Mouse (Mus musculus) spleen, adult 18-20 months (tissue): ENCODE data around the gene 2310079G19Rik.

Experiments
- DNase-seq, 2 experiments: peaks; one replicate each; pipeline ENCODE4 v3.0.0; 2022; ENCODE audit warnings: mixed read lengths in 2 of 2

2310079G19Rik gene

GRCm38 (mm10) chr16:88627566-88627965 lies at the start of gene 2310079G19Rik:
2310079G19Rik (minus strand) TSS chr16:88627666.
- DNase-seq = no peak

GRCm38 (mm10) chr16:88671571-88671970 lies 44.1 kb upstream of the 2310079G19Rik start, which contains the start of gene Krtap27-1:
Krtap27-1 (minus strand) TSS chr16:88671671.
- no peak for DNase-seq

- no peak for DNase-seq
Measured at GRCm38 (mm10) chr16:88657426-88657825, 30.0 kb upstream of the 2310079G19Rik start.

GRCm38 (mm10) chr16:88651952-88652351 lies 24.5 kb upstream of the 2310079G19Rik start:
- no peak for DNase-seq

- DNase-seq = no peak
Measured at GRCm38 (mm10) chr16:88651082-88651481, 23.6 kb upstream of the 2310079G19Rik start.

- no peak for DNase-seq
Measured at GRCm38 (mm10) chr16:88647358-88647846, 19.9 kb upstream of the 2310079G19Rik start, which contains the start of gene Krtap26-1. Krtap26-1 (minus strand) TSS chr16:88647796.

- no peak for DNase-seq
Measured at GRCm38 (mm10) chr16:88646366-88647111, 19.1 kb upstream of the 2310079G19Rik start.

- no peak for DNase-seq
Measured at GRCm38 (mm10) chr16:88640053-88640452, 12.6 kb upstream of the 2310079G19Rik start.

- DNase-seq = no peak
Measured at GRCm38 (mm10) chr16:88635142-88635541, 7.7 kb upstream of the 2310079G19Rik start.

- DNase-seq = no peak
Measured at GRCm38 (mm10) chr16:88631474-88631873, 4.0 kb upstream of the 2310079G19Rik start.

GRCm38 (mm10) chr16:88612712-88613111 lies 14.8 kb downstream of the 2310079G19Rik start:
- DNase-seq = no peak

GRCm38 (mm10) chr16:88611922-88612321 lies 15.5 kb downstream of the 2310079G19Rik start, which contains the start of gene Krtap24-1:
Krtap24-1 (minus strand) TSS chr16:88612279.
- DNase-seq = no peak

GRCm38 (mm10) chr16:88604570-88604969 lies 22.9 kb downstream of the 2310079G19Rik start:
- no peak for DNase-seq

GRCm38 (mm10) chr16:88602464-88602863 lies 25.0 kb downstream of the 2310079G19Rik start:
- no peak for DNase-seq

GRCm38 (mm10) chr16:88600303-88600702 lies 27.2 kb downstream of the 2310079G19Rik start:
- no peak for DNase-seq

GRCm38 (mm10) chr16:88599504-88600237 lies 27.8 kb downstream of the 2310079G19Rik start:
- DNase-seq = no peak

- DNase-seq = no peak
Measured at GRCm38 (mm10) chr16:88592758-88593157, 34.7 kb downstream of the 2310079G19Rik start.

- DNase-seq = no peak
Measured at GRCm38 (mm10) chr16:88583338-88583737, 44.1 kb downstream of the 2310079G19Rik start.
